Mouse (Mus musculus) mouse trophoblast stem cell (cell line): ENCODE measurements around the gene Hoxb4.

Source experiments
- in situ Hi-C, 2 experiments: fragments of 300-500 bp; cut with MseI, MboI; formaldehyde crosslinking; loops; 2 replicates in 1 of 2; 3 replicates in 1 of 2; pipeline ENCODE4 v1.15.1; 2025

The Hoxb4 gene

DNA sequence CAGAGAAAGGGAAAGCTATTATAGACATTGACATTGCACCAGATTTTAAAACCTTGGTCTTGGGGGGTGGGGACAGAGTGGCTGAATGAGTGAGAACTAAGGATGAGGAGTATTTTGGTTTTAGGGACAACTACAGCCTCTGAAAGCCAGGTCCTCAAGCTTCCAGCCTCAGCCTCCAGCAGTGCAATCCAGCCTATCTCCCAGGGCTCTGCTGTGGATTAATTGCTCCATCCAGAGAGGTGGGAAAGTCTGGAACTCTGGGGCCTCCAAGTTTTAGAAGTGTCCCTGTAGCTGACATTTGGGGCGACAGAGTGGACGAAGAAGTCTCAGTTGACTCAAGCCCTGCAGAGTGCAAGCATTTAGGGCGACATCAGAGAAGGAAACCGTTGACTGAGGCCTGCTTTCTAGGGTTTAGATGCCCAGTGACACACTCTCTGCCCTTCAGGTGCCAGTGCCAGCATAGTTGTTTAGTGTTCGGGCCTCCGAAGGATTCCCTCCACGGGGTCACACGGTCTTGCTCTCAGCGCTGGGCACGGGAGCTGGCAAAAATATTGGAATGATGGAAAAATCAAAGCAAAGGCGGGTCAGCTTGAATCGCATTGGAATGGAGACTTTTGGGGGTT is 4.2 kb upstream of the Hoxb4 start:
- in situ Hi-C loops, result loop anchor here (5.0 kb wide), 1 partner anchor 223 kb away; no protein-coding TSS in a partner anchor

DNA sequence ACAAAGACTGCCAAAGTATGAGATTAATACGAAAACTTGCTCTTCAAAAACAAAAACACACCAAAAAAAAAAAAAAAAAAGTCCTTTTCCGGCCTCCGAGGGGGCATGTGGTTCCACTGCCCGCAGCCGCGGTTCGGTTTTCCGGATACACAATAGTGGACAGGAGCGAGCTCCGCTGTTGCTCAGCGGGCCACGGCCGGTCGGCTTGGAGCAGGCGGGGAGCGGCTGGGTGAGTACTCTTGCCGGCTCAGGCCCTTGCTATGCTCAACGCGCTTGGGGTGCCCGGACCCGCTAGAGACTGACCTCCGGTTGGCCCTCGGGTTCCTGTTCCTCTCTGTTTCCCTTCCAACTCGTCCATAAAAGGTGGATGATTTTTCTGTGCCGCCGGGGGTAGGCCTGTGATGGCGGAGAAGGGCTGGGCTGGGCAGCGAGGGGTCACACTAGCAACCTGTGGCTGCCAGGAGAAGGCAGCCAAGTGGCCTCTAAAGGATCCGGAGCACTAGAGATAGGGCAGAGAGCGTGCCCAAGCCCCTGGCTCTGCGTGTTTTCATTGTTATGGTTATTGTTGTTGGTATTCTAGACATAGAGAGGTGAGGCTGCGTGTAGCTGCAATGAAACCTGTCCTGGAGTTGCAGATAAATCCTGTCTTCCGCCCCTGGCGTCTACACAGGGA is 3.3 kb upstream of the Hoxb4 start:
- in situ Hi-C loops, result loop anchor here (5.0 kb wide), 1 partner anchor 222 kb away; no protein-coding TSS in a partner anchor

DNA sequence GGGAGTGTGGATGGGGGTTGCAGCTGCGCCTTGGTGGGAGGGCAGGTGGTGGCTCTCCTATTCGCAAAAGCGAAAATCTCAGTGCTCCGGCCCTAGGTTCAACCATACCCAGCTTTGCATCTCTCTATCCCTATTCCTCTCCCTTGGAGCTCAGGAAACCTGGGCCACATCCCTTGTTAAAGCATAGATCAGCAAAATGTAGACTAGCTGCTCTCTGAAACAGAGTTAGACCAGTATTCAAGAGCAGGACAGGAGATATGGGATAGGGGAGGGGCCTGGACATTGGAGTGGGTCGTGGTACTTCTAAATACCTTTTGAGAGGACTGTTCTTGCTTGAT is 2.8 kb upstream of the Hoxb4 start:
- in situ Hi-C loops, result no loop called here

DNA sequence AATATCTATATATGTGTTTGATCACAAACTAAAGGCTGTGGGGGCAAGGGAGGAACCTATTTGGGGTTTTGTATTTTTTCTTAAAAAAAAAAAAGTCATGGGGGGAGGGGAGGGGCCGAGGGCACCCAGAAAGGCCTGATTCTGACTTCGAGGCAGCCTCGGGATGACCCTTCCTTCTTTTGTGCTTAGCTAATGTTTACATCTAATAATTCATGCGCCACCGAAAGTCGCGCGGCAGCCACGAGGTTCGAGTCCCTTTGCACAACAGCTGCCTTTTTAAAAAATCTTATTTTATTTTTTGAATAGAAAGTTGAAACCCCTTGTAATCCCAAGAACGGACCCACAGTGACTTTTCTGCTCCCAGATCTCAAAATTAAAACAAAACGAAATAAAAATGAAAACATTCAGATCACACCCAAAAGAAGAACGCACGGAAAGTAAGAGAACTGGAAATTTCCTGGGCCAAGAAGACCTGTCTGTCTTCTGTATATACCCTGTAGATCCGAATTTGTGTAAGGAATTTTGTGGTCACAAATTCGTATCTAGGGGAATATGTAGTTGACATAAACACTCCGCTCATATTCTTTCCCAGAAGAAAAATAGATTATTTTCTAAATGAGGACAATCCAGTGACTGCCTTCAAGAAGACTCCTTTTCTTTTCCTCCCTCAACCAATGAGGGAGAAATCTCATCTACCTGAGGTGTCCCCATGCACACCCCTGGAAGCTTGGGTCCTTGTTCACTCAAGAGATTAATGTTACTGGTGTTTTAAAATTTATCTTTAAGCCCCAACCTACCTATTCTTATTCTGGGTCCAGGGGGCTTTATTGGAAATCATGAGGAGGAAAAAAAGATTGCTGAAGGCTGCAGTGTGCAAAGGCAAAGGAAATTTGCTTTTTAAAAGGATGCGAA is 1.1 kb upstream of the Hoxb4 start:
- in situ Hi-C loops, result no loop called here

DNA sequence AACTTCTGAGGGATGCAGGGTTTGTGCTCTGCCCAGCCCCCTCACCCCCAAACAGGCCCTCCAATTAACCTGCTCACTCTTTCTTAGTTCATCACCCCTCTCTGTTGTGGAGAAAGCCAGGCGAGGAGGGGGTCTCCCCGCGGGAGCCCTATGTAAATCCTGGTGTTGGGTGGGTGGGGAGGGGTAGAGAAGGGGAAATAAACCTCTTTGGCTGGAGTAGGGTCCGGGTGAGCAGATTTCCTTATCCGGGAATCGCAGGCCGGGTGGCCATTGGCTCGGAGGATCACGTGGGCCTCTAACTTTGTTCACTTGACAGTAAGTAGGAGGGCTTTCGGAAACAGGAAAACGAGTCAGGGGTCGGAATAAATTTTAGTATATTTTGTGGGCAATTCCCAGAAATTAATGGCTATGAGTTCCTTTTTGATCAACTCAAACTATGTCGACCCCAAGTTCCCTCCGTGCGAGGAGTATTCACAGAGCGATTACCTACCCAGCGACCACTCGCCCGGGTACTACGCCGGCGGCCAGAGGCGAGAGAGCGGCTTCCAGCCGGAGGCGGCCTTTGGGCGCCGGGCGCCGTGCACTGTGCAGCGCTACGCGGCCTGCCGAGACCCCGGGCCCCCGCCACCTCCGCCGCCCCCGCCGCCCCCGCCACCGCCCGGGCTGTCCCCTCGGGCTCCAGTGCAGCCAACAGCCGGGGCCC is 452 bp downstream of the Hoxb4 start:
- in situ Hi-C loops, result no loop called here

DNA sequence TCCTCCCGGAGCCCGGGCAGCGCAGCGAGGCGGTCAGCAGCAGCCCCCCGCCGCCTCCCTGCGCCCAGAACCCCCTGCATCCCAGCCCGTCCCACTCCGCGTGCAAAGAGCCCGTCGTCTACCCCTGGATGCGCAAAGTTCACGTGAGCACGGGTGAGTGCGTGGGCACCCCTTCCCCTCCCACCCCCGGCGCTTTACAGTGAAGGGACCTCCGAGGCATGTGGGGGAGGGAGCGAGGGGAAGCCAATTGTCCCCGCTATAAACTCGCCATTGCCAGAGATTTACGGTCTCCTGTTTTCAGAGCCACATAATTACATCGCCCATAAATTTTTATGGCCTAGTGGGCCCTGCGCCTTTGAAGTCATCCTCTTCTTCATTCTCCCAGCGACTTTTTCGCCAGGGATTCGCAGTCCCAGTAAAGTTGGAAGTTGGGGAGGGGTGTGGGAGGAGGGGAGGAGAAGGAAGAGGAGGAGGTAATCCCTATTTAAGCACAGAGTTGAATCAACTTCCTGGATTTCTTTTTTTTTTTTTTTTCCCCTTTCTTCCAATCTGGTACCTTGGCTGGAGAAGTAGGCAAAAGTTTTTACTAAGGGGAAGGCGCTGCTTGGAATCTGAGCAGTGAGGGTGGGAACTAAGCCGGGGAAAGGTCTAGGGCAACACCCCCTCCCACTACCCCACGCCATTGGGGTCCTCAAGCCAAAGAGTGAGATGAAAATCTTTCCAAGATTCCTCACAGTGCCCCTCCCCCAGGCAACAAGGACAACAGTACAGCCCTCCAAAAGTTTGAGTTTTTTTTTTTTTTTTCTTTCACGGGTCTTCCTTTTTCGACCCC is 1.2 kb downstream of the Hoxb4 start:
- in situ Hi-C loops, result no loop called here

DNA sequence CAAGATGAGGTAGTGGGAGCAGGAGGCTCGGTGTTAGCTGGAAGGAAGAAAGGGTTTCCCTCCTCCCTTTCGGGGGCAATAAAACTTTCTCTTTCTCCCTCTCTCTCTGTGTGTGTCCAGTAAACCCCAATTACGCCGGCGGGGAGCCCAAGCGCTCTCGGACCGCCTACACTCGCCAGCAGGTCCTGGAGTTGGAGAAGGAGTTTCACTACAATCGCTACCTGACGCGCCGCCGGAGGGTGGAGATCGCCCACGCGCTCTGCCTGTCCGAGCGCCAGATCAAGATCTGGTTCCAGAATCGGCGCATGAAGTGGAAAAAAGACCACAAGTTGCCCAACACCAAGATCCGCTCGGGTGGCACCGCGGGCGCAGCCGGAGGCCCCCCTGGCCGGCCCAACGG is 1.8 kb downstream of the Hoxb4 start:
- in situ Hi-C loops, result no loop called here

DNA sequence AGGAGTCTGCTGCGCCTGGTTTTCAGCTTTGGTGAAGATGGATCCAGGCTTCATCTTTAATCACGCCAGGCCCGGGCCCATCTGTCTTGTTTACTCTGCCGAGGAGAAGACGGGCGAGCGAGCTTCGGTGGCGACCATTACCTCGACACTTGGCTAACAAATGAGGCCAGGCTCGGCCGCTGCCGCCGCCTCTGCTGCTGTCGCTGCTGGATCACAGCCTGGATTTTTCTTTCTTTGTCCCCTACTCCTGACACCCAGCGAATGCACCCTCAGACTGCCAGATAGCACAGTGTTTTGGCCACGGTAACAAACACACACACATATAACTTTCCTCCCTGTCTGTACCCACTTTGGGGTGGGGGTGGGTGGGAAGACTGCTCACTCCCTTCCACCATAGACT is 2.6 kb downstream of the Hoxb4 start:
- in situ Hi-C loops, result no loop called here

DNA sequence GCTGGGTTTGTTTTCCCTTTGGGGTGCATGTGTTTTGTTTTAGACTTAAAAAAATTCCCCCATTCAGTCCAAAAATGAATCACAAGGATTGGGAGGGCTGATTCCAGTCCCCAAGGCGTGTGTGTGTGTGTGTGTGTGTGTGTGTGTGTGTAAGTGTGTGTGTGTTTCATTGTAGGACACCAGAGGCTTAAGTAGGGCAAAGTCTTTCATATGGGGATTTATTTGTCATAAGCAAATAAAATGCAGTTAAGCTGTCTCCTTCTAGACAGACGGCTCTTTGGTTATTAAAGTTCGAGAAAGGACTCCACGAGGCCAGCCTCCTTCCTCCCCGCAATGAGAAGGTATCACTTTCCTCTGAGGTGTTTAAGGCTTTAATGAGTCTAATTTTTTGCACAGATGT is 3.8 kb downstream of the Hoxb4 start:
- in situ Hi-C loops, result no loop called here

DNA sequence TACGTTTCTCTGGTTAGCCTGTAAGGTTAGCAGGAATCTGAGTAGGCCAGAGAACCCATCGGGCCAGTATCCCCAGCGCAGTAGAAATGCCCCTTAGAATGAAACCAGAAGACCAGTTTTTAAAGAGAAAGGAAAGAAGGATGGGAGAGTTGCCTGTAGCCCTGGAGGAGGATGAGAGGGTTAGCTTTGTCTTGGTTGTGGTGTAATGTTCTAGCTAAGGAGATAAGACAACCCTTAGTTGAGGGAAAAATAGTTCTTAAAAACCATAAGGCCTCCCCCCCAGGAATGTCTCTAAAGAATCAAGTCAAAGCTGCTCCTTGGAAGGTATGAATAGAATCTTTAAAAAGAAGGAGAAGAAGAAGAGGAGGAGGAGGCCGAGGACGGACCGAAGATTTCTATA is 4.7 kb downstream of the Hoxb4 start:
- in situ Hi-C loops, result no loop called here

DNA sequence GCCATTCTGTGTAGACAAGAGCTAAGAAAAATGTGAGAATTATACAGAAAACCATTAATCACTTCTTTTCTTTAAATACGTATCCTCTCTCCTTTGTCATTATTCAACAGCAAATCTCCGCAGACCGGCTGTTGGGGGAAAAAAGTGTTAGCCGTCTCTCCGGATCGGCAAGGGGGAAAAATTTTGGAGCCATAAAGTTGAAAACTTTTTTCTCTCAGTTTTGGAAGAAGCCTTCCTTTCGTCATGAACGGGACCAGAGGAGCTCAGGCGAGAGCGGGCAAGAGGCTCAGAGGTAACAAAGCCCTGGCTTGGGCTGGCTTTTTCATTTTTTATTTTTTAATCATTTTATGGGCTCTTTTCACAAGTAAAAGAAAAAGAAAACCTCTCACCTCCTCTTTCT is 5.1 kb downstream of the Hoxb4 start, which contains the start of gene Hoxb3:
Gene Hoxb3 (plus strand): TSS at position 173 of the 400 bp plus-strand sequence.
- in situ Hi-C loops, result no loop called here

DNA sequence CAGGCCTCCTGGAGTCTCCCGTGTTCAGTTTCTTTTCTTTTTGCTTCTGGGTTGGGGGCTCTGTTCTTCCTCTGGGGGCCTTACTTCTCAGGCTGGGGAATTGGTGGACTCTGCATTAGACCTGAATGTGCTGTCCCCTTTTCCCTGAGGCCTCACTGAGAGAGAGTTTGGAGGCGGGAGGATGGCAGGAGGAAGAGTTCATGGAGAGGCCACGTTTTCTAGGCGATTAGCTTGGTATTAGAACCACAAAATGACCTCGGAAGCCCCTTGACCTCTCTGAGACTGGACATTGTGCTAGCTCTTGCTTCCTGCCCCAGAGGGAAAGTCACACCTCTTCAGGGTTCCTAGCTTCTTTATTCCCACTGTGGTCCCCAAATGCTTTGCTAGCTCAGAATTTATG is 6.1 kb downstream of the Hoxb4 start:
- in situ Hi-C loops, result no loop called here

DNA sequence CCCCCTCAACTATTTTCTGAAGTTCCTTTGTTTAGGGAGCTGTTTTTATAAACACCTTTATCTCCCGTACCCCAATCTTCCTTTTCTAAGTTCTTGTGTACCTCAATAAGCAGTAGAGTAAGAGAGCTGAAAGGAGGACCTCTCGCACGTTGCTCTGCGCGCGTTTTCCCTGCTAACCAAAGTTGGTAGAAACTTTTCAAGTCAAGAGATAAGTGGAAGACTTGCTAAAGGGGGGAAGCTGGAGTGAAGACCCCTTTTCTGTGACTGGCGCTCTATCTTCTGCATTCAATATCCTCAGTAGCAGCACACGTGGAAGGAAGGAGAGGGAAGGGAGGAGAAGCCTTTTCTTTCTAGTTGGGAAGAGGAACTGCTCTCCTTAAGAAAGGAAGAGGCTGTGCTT is 6.9 kb downstream of the Hoxb4 start:
- in situ Hi-C loops, result no loop called here

DNA sequence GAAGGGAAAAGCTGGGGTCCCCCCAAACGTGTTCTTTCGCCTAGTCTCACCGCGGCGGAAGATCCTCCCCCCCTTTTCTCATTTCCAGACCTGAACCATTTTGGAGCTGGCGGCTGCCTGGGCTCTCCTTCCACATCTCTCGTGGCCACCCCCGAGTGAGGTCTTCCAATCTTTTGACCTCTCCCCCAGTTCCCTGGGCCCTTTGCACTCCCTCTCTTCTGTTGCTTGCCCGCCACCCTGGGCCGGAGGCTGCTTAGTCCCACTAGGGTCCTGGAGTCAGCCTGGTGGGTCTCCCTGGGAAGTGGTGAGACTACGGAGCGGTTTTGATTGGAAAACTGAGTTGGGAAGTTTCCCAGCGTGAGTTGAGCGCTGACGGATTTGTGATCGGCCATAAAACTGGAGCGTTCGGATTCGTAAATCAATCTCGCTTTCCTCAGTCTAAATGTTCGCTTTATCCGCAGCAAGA is 7.7 kb downstream of the Hoxb4 start:
- in situ Hi-C loops, result no loop called here

DNA sequence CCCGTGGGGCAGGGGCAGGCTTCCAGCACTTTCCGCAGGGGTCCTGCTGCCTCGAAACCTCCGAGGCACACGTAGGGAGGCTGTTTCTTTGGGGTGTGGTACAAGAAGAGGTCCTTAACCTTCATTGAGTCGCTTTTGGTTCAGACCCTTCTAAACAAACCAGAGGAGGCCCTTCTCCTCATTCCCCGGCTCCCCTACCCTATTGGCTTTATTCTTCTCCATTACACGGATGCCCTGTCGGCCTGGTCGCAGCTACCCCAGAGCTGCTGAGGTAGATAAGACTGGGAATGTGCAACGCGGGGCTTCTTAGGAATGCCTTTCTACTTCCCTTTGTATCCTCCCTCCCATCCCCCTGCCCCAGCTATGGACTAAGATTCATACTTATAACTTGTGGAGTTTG is 8.6 kb downstream of the Hoxb4 start:
- in situ Hi-C loops, result no loop called here

DNA sequence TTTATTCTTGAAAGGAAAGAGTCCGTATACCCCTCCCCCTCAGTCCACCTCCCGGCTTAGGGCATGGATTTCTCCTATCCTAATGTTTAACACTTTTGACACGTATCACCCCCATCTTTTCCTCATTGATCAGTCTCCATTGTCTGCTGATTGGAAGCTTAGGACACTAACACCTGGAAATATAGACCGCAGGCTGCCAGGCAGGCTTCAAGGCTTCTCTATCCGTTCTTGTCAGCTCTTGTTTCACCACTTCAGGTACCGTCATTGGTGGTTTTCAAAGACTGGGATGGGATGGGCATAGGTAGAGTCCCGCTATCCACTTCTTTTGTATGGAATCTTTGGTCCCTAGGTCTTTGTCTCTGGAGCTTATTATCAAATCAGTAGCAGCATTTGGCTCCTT is 9.1 kb downstream of the Hoxb4 start:
- in situ Hi-C loops, result no loop called here

DNA sequence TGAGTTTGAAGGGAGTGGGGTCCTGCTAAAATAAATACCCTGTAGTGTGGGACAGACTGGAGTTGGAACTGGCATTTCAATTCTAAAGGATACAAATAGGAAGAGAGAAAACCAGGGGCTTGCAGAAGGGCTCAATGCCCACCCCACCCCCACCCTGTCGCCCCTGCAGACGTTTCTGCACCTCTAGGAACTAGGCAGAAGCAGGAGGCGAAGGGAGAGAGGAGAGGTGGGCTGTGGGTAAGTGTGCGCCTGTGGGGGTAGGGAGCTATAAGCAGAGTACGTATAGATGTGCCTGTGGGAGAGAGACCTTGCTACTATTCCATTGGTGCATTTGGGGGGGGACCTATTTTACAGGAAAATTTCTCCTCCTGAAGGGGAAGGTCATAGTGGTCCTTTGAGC is 9.7 kb downstream of the Hoxb4 start:
- in situ Hi-C loops, result no loop called here

DNA sequence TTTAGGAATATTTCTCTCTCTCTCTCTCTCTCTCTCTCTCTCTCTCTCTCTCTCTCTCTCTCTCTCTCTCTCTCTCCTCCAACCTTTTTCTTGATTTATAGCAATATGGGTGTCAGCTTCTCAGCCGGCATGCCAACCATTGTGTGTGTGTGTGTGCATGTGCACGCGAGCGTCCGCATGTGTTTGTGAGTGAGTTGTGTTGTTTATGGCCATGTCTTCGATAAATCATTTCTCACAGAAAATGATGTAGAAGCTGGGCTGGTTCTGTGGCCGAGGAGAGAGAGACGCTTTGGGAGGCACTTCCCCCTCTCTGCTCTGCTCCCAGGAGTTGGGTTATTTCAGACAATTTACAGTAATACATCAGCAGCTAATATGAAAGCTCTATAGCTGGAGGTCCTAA is 10.5 kb downstream of the Hoxb4 start:
- in situ Hi-C loops, result no loop called here

DNA sequence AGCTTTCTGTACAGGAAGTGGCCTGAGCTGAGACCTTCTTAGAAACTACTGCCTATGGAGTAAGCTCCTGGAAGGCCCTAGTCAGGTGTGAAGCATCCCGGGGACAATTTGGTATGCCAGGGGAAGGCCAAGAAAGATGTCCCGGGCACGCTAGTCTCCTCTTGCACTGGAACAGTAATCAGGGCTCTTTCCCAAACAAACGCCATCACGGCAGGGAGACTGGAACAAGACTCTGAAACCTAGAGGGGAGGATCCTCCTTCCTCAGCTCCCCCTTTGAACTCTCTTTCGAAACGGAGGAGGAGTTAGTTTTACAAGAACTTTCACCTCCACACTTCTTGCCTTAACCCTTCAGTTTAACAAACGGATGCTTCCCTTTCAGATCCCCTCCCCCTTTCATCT is 14.0 kb downstream of the Hoxb4 start:
- in situ Hi-C loops, result no loop called here

DNA sequence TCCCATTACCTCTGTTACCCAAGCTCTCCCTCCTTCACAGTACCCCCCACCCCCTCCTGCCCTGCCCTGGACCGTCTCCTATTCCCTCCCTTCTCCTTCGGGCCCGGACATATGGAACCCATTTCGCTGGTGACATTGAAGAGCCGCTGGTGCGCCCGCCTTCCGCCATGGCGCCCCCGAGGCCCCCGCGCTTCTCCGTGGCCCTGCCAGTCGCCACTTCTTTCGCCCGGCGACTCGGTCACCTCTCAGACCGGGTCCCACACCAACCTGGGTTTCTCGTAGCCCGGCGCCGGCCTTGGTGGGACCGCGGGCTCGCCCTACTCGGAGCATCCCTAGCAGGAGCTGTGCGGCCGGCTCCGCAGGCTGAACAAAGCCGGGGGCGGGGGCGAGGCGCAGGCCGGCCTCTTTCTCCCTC is 14.6 kb downstream of the Hoxb4 start:
- in situ Hi-C loops, result no loop called here
